Mouse (Mus musculus) liver (tissue): Measurements from ENCODE around the gene Fam133b.
"Not testable (repeated sequence)": the region's sequence is repeated elsewhere in the genome, so short reads cannot be mapped to it uniquely, and the experiment has no call there.

Experiments
- DNase-seq: peaks from one replicate; pipeline ENCODE4 v3.0.0-alpha.2; 2020; ENCODE audit warnings: mixed read lengths

Fam133b gene

DNA sequence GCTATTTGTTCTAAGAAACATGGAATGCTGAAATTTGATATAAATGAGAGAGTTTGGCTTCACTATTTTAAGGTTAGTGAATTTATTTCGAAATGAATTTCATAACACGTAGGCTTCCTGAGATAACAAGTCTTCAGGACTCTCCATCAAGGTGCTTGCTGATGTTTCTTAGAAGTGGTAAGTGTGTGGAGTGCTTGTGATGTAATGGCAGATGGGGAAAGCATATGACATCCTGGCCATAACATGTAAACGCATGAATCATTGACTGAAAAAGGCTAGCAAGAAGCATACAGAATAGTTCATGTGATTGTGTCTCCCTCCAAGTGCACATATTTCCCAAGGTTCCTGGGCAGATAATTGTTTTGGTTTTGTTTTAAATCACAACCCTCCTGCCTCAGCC lies 57.2 kb downstream of the Fam133b start:
- no peak for DNase-seq

DNA sequence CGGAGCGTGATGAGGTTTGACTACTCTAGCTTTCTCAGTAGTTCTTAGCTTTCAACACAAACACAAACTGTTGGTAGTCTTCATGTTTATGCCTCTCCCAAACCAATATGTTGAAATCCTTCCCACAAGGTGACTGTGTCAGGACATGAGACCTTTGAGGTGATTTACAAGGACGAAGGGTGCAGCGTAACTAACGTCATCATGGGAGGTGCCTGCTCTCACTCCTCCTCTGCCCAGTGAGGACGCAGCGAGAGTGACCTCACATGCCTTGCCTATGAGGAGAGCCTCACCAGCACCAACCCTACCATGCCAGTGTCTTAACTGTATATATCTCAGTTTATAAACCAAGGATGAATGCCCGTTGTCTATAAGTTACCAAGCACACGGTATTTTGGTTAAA lies 63.5 kb downstream of the Fam133b start:
- DNase-seq, result no peak

DNA sequence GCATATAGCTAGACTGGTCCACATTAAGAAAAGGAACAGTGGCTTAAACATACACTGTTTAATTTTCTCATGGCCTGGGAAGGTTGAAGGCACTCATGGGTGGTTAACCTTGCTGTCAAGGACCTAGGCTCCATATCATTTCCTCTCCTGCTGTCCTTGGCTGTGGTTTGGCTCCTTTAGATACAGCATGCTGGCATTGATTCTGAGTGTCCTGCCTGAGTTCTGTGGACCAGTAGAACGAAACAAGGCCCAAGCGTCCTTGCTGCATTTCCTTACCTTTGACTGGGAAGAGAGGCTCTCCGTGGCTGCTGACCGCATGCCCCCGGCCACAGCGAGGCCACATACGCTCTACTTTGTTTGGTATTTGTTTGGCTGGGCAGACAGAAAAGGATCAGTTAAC lies 65.6 kb downstream of the Fam133b start:
- DNase-seq, result no peak

DNA sequence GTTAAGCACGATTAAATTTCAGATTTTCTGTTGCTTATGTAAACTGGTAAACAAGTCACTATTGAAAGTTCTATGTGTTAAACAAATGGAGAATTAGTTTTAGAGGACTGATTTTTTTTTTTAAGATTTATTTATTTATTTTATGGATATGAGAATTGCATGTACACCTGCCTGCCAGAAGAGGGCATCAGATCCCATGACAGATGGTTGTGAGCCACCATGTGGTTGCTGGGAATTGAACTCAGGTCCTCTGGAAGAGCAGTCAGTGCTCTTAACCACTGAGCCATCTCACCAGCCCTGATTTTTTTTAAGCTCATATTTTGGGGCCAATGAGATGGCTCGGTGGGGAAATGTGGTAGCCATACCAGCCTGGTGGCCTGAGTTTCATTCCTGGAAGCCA lies 68.2 kb downstream of the Fam133b start:
- DNase-seq, result not testable (repeated sequence)
